Mouse (Mus musculus) adrenal gland, adult 2 months (tissue): ENCODE data around the gene Fndc3b. TPM values are rescaled to one million over a fixed set of nuclear protein-coding genes. Genes with fewer than 3 reads are reported as not detected.
A peak's percentile ranks its signal among the peaks of the same experiment; 100 is the strongest.

Experiments used
- DNase-seq: peaks from one replicate; pipeline ENCODE4 v3.0.0; 2021
- polyA plus RNA-seq: library from polyadenylated mRNA; depleted of rRNA; stranded (reverse); fragments of >200 nt; gene quantifications from 2 replicates; pipeline ENCODE4 v1.2.3, GENCODE M21; 2012
- total RNA-seq, 2 experiments: library from RNA; stranded (reverse); gene quantifications; 2 replicates each; pipeline ENCODE4 v1.2.3; 2021

Fndc3b gene
- total and polyA plus RNA-seq, 3 experiments, result 27.9 to 120 (median 88.9) TPM

- no peak for DNase-seq
Measured at GRCm38 (mm10) chr3:27466297-27466901, 244.7 kb downstream of the Fndc3b start.

- DNase-seq, result no peak
Measured at GRCm38 (mm10) chr3:27463373-27463772, 247.7 kb downstream of the Fndc3b start.

- DNase-seq, result no peak
Measured at GRCm38 (mm10) chr3:27462934-27463333, 248.2 kb downstream of the Fndc3b start.

DNA sequence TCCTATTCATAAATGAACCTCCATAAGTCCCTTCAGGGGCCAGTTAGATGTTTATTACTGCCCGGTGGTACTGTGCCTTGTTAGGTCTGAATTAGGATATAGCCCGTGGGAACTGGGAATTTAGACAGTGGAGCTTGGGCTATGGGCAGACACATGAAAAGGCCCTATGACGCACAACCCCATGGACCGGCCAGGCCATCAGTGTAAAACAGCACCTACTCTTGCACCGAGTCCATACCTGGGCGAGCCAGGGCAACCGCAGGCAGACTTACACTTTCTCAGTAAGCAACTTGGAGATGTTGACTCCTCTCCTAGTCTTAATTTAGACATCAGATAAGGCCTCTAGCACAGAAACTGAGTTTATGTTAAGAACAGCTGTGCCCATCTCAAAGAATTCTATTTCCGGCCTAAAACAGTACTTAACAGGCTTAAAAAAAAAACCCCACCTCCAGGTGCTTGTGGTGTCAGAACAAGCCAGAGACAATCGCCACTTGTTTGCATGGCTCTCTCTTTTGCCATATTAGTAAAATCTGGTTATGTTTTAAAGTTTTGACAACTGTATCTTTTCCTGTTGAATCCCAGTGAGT is 248.7 kb downstream of the Fndc3b start:
- no peak for DNase-seq

DNA sequence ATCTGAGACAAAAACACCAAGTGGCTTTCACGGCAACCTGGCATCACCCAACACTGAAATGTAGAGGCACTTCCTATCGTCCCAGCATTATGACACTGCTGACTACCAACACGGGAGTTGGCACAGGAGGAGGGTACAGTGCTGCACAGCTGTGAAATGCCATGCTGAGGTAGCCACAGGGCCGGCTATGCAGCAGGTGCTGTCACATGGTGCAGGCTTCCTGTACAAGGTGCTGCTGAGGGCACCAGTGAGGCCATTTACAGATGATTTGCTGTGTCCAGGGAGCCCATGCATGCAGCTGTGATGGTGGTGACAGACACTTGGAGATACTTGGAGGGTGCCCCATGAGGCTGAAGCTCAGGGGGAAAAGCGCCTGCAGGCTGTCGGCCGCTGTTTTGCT is 249.2 kb downstream of the Fndc3b start:
- DNase-seq, result no peak

- DNase-seq, result peak; percentile 69
Measured at GRCm38 (mm10) chr3:27461037-27461436, 250.1 kb downstream of the Fndc3b start.

GRCm38 (mm10) chr3:27458416-27458815 is 252.7 kb downstream of the Fndc3b start:
- DNase-seq, result no peak

DNA sequence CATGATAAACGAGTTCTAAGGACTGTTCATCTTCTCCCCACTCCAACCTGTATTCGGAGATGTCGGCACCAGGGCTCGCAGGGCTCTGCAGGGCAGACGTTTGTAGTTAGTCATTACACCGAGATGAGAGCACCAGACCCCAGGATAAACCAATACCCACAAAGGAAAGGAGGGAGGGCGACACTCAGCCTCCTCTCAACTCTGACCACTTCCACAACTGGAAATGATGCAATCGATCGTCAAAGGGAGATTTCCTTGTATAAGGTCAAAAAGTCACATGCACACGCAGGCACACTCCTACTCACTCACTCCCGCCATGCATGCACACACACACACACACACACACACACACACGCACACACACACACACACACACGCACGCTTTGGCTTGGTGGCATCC is 254.6 kb downstream of the Fndc3b start:
- DNase-seq, result no peak

DNA sequence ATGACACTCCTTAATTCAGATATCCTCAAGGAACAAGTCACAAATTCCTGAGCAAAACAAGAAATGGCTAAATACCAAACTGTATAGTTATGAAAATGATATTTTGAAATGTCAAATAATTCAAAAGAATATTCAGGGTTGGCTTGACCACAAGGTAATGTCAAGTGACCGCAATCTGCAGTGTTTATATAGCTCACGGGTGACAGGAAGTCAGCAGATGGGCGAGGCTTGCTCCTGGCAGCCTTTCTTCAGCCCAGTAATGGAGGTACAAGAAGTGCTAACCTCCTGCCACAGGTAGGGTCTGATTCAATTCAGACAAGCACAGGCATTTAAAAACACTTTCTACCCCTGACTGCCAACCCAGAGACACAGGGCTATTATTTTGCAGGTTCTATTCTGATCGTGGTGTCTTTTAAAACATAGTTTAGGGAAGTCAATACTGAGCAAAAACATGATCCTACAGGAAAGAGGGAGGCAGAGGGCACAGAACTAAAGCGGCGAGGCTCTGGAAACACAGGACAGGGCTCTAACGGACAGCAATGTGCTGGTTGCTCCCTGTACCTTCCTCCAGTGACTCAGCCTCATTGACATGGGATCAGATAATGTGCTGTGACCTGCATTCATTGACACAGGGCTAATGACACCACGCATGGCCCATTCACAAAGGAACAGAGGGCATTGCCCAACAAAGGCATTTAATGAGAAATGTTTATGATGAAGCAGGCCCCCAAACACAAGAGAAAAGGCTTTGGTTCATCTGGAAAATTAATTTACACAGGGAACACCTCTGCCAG is 256.5 kb downstream of the Fndc3b start:
- DNase-seq, result no peak

- no peak for DNase-seq
Measured at GRCm38 (mm10) chr3:27453453-27454098, 257.5 kb downstream of the Fndc3b start.

GRCm38 (mm10) chr3:27449447-27449846 is 261.7 kb downstream of the Fndc3b start:
- no peak for DNase-seq

- no peak for DNase-seq
Measured at GRCm38 (mm10) chr3:27448367-27448766, 262.7 kb downstream of the Fndc3b start.

DNA sequence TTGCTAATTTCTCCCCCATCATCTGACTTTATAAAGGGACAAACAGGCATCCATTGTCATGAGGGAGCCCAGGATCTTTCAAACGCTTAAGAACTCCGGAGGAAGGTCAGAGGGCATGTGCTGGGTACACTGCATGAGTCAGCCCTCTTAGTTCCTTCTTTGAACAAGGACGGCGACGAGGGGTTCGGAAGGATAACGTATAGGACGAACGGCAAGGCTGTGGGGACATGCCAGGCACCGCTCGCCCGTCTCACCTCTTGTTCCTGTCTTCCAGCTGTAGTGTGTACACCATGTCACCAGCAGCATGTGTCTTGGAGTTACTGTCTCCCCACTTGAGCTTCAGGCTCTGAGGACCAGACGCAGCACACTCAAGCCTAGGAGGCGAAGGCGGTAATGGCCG is 271.4 kb downstream of the Fndc3b start:
- DNase-seq, result no peak

- DNase-seq, result no peak
Measured at GRCm38 (mm10) chr3:27435096-27435620, 275.9 kb downstream of the Fndc3b start.

DNA sequence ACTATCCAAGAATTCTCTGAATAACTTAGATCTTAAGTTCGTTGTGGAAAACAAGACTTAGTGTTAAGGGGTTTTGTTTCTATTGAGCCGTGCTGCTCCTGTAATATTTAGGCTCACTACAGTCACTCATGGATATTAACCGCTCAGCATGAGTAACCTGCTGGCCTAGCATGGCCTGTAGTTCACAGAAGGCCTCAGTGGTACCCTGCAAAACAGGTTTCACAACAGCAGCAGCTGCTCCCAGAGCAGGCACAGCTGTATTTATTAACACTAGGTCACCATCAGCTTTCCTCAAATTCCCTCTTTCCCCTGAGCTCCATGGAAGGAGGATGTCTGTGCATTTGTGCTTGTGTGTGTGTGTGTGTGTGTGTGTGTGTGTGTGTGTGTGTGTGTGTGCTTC is 278.1 kb downstream of the Fndc3b start:
- DNase-seq, result no peak

DNA sequence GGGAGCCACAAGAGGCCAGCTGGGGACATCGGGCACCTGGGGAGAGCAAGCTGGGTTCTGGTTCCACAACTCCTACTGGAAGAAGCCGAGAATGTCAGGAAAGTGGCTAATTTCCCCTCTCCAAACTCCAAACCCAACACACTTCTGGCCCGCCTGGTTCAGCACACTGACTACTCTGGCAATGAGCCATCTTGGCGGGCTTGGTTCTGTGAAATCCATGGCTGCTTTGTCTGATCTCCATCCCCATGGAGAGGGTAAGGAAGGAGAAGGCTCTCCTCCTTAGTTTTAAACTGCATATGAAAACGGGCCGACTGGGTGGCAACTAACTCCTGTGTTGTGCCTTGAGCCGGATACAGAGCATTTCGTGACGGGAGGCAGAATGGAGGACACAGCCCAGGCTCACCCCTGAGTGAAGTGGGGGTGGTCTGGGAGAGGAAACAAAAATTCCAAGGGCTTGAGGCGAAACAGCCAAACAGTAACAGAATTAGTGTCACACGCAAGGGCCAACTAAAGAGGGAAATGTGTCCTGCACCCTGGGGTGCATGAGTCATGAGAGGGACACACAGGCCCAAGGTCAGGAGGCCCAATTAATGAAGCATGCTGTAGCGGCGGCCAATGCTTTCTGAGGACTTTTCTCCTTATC is 280.4 kb downstream of the Fndc3b start:
- DNase-seq, result peak; percentile 86

DNA sequence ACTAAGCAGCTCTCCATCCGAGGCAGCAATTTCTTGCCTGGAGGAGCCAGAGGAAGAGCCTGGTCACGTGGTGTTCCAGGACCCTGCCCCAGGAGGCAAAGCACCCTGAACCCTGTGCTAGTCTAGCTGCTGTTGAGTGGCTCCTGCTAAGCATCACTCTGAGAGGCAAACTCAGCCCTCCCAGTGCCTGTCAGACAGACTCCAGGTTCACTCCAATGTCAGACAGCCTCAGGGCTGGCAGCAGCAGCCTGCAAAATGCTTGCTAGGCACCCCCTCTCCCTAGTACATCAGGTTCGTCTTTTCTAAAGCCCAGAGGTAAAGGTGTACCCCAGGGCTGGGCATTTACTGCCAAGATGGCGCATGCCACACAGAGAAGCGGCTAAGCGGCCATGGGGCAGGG is 283.7 kb downstream of the Fndc3b start:
- DNase-seq, result no peak

DNA sequence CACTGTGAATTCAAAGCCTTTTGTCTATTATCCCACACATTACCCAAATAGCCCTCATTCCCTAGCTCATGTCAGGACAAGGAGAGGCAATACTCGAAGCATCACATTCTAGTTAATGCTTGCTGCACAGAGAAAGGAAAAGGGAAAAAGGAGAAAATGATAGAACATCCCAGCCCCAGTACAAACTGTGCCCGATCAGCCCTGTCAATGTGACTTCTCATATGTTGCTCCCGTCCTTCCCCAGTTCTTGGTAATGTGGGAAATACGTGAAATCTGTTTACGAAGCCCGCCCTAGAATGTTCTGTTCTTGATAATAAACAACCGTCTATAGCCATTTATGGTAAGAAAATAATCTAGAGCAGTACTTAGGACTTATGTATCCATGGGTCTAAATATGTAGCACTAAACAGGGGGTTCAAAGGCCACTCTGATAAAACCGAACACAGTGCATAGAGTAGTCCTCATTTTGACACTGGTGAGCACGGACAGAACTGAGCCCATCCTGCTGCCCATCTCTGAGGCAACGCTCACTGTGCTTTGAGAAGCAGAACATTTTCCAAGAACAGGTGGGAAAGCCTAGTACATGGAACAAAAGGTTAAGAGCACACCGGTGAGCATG is 286.9 kb downstream of the Fndc3b start:
- no peak for DNase-seq

DNA sequence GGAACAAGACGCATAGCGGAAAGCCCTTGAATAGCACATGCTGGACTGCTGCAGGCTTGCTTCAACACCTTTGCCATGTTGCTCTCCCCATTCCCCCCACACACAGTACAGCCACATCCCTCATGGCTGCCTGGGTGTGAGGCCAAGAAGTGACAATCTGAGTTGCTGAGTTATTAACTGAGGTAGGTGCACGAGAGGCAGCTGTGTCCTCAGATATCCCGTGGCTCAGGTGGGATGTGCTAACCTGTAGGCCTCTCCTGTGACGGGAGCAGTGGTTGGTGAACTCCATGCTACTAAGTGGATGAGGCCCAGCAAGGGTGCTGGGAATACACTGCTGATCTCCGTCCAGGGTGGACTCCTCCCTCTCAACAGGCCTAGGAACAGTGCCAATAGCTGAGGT is 288.6 kb downstream of the Fndc3b start:
- DNase-seq, result no peak

DNA sequence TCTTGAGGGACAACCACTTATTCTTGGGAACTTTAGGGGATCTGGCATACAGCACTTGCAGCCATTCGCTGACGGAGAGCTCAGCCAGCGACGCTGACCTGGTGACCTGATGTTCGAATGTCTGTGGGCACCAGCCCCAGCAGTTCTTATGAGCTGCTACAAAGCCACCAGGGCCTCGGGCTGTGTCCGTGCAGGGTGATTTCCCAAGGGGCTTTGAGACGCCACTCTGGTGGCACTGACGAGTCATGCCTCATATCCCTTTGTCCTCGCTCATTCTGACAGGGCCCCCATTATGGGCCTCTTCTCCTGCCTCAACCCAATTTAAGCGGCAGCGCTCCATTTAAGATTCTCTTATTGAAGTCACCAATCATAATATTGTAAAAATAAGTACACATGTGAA is 289.1 kb downstream of the Fndc3b start:
- DNase-seq, result no peak

DNA sequence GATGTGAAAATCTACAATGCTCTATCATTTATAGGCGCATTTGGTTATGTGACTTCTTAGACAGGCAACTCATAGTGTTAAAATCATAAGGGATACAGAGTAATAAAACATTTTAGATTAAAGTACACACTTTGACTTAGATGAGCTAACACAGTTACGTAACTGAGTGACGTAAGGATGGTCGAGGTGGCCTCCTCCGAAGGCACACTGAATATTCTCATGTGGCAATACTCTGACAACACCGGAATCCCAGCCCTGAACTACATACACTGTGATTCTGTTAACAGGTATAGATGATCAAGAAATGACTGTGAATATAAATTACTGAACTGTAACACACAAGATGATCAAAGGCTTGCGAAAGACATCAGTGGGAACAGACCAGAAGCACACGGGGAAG is 292.5 kb downstream of the Fndc3b start:
- DNase-seq, result no peak

GRCm38 (mm10) chr3:27416786-27417185 is 294.3 kb downstream of the Fndc3b start:
- DNase-seq, result no peak
